Mouse (Mus musculus) CD4-positive, CD25-positive, alpha-beta regulatory T cell (primary cell): ENCODE measurements around the gene Gjc1. TPM values are rescaled to one million over a fixed set of nuclear protein-coding genes. Genes with fewer than 3 reads are reported as not detected.

Experiments
- polyA plus RNA-seq: library from polyadenylated mRNA; unstranded; fragments of 100-300 nt; shearing (Covaris generic); gene quantifications from one replicate; pipeline ENCODE4 v1.2.1, GENCODE M21; 2017

Gene Gjc1
- polyA plus RNA-seq = not detected

DNA sequence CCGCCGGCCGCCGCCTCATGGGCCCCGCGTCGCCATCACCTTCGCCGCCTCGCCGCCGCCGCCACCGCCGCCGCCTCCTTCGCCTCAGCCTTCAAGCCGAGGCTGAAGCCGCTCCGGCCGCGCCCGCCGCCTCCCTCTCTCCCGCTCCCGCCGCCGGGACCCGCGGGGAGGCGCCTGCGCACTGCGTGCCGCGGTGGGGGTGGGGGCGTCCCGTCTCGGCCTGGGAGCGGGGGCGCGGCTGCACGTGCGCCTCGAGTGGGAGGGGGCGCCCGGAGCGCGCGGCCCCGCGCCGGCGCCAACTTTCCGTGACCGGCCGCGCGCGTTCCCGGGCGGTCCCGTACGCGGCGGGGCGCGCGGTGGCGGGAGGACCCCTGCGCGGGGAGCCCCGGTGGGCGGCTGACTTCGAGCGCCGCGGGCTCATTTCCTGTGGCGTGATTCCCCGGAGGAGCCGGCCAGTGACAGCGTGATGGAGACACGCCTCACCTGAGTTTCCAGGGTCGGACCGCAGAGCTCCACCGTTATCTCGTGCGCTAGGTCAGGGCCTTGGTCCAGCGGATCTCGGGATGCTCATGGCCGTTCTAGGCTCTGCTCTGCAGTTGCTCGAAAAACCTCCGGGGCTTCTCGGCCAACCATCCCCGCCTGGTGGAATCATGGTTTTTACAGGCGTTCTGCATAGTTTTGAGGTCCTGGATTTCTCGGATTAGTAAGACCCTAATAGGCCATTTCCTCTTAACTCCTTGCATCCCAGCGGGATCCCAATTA is at the start of gene Gjc1:
Gene Gjc1, minus strand, starts transcription at position 680 of the 762 bp plus-strand sequence.

DNA sequence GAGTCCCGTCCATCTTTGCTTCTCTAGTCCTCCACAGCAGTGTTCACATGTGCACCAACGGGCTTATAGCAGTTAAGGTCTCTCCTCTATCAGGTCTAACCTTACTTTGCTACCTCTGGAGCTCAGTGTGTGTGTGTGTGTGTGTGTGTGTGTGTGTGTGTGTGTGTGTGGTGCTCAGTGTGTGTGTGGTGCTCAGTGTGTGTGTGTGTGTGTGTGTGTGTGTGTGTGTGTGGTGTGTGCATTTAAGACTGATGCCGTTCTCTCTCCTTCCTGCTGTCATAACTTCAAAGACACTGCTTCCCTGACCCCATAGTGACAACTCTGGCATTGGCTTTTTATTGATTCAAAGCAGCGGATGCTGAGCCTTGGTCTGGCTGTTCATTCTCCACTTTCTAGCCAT is 16.0 kb upstream of the Gjc1 start, which contains the start of gene Higd1b:
Gene Higd1b, plus strand, starts transcription at position 301 of the 400 bp plus-strand sequence.

GRCm38 (mm10) chr11:102761309-102762210 is 57.9 kb downstream of the Gjc1 start, which contains the start of gene Adam11:
TSS of gene Adam11 (plus strand) at chr11:102761439.

Other genes with a start within 250 kb of the Gjc1 start
- gene Gm11627, start 240.2 kb downstream of the Gjc1 start, polyA plus RNA-seq = not detected
- gene Fzd2, start 215.3 kb downstream of the Gjc1 start, polyA plus RNA-seq = not detected
- gene Meioc, start 156.0 kb downstream of the Gjc1 start, polyA plus RNA-seq = not detected
- gene Ccdc43, start 121.9 kb downstream of the Gjc1 start, polyA plus RNA-seq = 32.9 TPM
- 0.17 TPM for gene Adam11, start 58.3 kb downstream of the Gjc1 start, polyA plus RNA-seq
- not detected for gene Higd1b, start 16.1 kb upstream of the Gjc1 start, polyA plus RNA-seq
- 161 TPM for gene Eftud2, start 61.3 kb upstream of the Gjc1 start, polyA plus RNA-seq
- gene Ccdc103, start 61.5 kb upstream of the Gjc1 start, polyA plus RNA-seq = not detected
- not detected for gene Fam187a, start 65.5 kb upstream of the Gjc1 start, polyA plus RNA-seq
- gene Gfap, start 81.2 kb upstream of the Gjc1 start, polyA plus RNA-seq = not detected
- gene Kif18b, start 105.4 kb upstream of the Gjc1 start, polyA plus RNA-seq = 1.4 TPM
- not detected for gene C1ql1, start 127.0 kb upstream of the Gjc1 start, polyA plus RNA-seq
- 75.3 TPM for gene Nmt1, start 208.5 kb upstream of the Gjc1 start, polyA plus RNA-seq
- 26.3 TPM for gene Dcakd, start 208.6 kb upstream of the Gjc1 start, polyA plus RNA-seq